Mouse (Mus musculus) CH12.LX (cell line): ENCODE measurements around the gene Arf3. TPM values are rescaled to one million over a fixed set of nuclear protein-coding genes. Genes with fewer than 3 reads are reported as not detected.

ENCODE experiments used
- DNase-seq: peaks from one replicate; pipeline ENCODE4 v3.0.0-alpha.2; 2013; ENCODE audit errors: extremely low read depth
- H3K27ac ChIP-seq: 2 replicates; pipeline ENCODE4 v1.5.1; 2012; ENCODE audit warnings: low read depth, mild to moderate bottlenecking, control low read depth, moderate library complexity; ENCODE audit not compliant: insufficient read depth
- H3K27me3 ChIP-seq: replicated peaks from 2 replicates; pipeline ENCODE3; 2012; ENCODE audit warnings: inconsistent platforms
- H3K36me3 ChIP-seq, 2 experiments: replicated peaks in 1 of 2; 2 replicates each; pipeline versions ENCODE3 to v1.6.1; 2012; ENCODE audit warnings: inconsistent platforms in 1 of 2, low read length in 1 of 2, mild to moderate bottlenecking in 1 of 2, mixed read lengths in 1 of 2, moderate library complexity in 1 of 2; ENCODE audit not compliant: control insufficient read depth in 1 of 2, insufficient read depth in 1 of 2
- H3K4me1 ChIP-seq, 2 experiments: 2 replicates each; pipeline ENCODE4 v1.6.1; 2012; ENCODE audit warnings: inconsistent platforms in 1 of 2, moderate library complexity in 1 of 2; ENCODE audit not compliant: insufficient read depth in 2 of 2, control insufficient read depth in 1 of 2
- H3K4me2 ChIP-seq: 2 replicates; pipeline ENCODE4 v1.6.1; 2012; ENCODE audit warnings: low read depth, mild to moderate bottlenecking, control low read depth; ENCODE audit not compliant: poor library complexity, insufficient read depth, severe bottlenecking
- H3K4me3 ChIP-seq, 3 experiments: fragments of 150-350 bp in 1 of 3; sonication (generic) in 1 of 3; replicated peaks in 1 of 3; 2 replicates each; pipeline versions ENCODE3 to v1.5.1; 2011 to 2012; ENCODE audit warnings: low read depth in 2 of 3, low read length in 2 of 3, mild to moderate bottlenecking in 2 of 3, moderate library complexity in 2 of 3, control low read depth in 1 of 3, improper control_type of control experiment in 1 of 3, inconsistent platforms in 1 of 3, mixed read lengths in 1 of 3; ENCODE audit not compliant: poor library complexity in 1 of 3
- H3K79me2 ChIP-seq: replicated peaks from 2 replicates; pipeline ENCODE4 v1.6.1; 2012; ENCODE audit warnings: mild to moderate bottlenecking, moderate library complexity; ENCODE audit not compliant: control insufficient read depth, poor library complexity, insufficient read depth, severe bottlenecking; ENCODE audit errors: extremely low read depth
- H3K9ac ChIP-seq: 2 replicates; pipeline ENCODE4 v1.6.1; 2012; ENCODE audit warnings: low read depth, mild to moderate bottlenecking, control low read depth, moderate library complexity; ENCODE audit not compliant: insufficient read depth
- H3K9me3 ChIP-seq: replicated peaks from 2 replicates; pipeline ENCODE3; 2012; ENCODE audit warnings: low read length, inconsistent platforms, mixed read lengths
- CHD1 ChIP-seq: IDR thresholded peaks from 2 replicates; pipeline ENCODE4 v1.6.1; 2012; ENCODE audit warnings: low read depth, low read length, improper control_type of control experiment, inconsistent platforms
- CTCF ChIP-seq, 2 experiments: IDR thresholded peaks in 1 of 2; conservative IDR thresholded peaks in 1 of 2; 2 replicates each; pipeline ENCODE4 v1.5.1; 2011 to 2012; ENCODE audit warnings: low read depth in 2 of 2, low read length in 2 of 2, improper control_type of control experiment in 1 of 2, inconsistent platforms in 1 of 2, mild to moderate bottlenecking in 1 of 2, moderate library complexity in 1 of 2
- E2F4 ChIP-seq: IDR thresholded peaks from 2 replicates; pipeline ENCODE4 v1.6.1; 2011; ENCODE audit warnings: low read depth, low read length, improper control_type of control experiment; ENCODE audit not compliant: insufficient replicate concordance
- ELF1 ChIP-seq: IDR thresholded peaks from 2 replicates; pipeline ENCODE4 v1.6.1; 2014; ENCODE audit warnings: low read depth, mild to moderate bottlenecking, inconsistent platforms, low read length, improper control_type of control experiment
- ETS1 ChIP-seq: conservative IDR thresholded peaks from 2 replicates; pipeline ENCODE4 v1.6.1; 2012; ENCODE audit warnings: low read depth, mild to moderate bottlenecking, inconsistent platforms, low read length, improper control_type of control experiment, moderate library complexity
- GABPA ChIP-seq: IDR thresholded peaks from 2 replicates; pipeline ENCODE4 v1.6.1; 2012; ENCODE audit warnings: low read depth, low read length, improper control_type of control experiment, inconsistent platforms; ENCODE audit not compliant: insufficient replicate concordance
- IRF4 ChIP-seq: IDR thresholded peaks from 2 replicates; pipeline ENCODE4 v1.6.1; 2014; ENCODE audit warnings: low read depth, mild to moderate bottlenecking, inconsistent platforms, low read length, improper control_type of control experiment
- JUN ChIP-seq: IDR thresholded peaks from 2 replicates; pipeline ENCODE4 v1.6.1; 2011; ENCODE audit warnings: low read depth, mild to moderate bottlenecking, low read length, improper control_type of control experiment, moderate library complexity; ENCODE audit not compliant: insufficient read depth
- KAT2A ChIP-seq: IDR thresholded peaks from 2 replicates; pipeline ENCODE4 v1.6.1; 2012; ENCODE audit warnings: low read length, improper control_type of control experiment, inconsistent platforms; ENCODE audit not compliant: insufficient replicate concordance
- MEF2A ChIP-seq: IDR thresholded peaks from 2 replicates; pipeline ENCODE4 v1.6.1; 2014; ENCODE audit warnings: low read depth, mild to moderate bottlenecking, inconsistent platforms, low read length, improper control_type of control experiment, borderline replicate concordance
- NELFE ChIP-seq: IDR thresholded peaks from 2 replicates; pipeline ENCODE4 v1.6.1; 2011; ENCODE audit warnings: low read depth, low read length, improper control_type of control experiment
- NRF1 ChIP-seq: IDR thresholded peaks from 2 replicates; pipeline ENCODE4 v1.6.1; 2014; ENCODE audit warnings: low read depth, mild to moderate bottlenecking, inconsistent platforms, low read length, improper control_type of control experiment, moderate library complexity
- PAX5 ChIP-seq: IDR thresholded peaks from 2 replicates; pipeline ENCODE4 v1.6.1; 2012; ENCODE audit warnings: low read length, inconsistent platforms, mixed read lengths
- POLR2A ChIP-seq: IDR thresholded peaks from 2 replicates; pipeline ENCODE4 v1.6.1; 2011; ENCODE audit warnings: low read depth, mild to moderate bottlenecking, improper control_type of control experiment, low read length
- POLR2AphosphoS2 ChIP-seq: IDR thresholded peaks from 2 replicates; pipeline ENCODE4 v1.6.1; 2011; ENCODE audit warnings: low read depth, low read length, improper control_type of control experiment
- RAD21 ChIP-seq: IDR thresholded peaks from 2 replicates; pipeline ENCODE4 v1.6.1; 2011; ENCODE audit warnings: low read depth, mild to moderate bottlenecking, low read length, improper control_type of control experiment, moderate library complexity
- SIN3A ChIP-seq: IDR thresholded peaks from 2 replicates; pipeline ENCODE4 v1.6.1; 2012; ENCODE audit warnings: low read length, improper control_type of control experiment, inconsistent platforms
- SMC3 ChIP-seq: IDR thresholded peaks from 2 replicates; pipeline ENCODE4 v1.6.1; 2011; ENCODE audit warnings: low read depth, low read length, improper control_type of control experiment
- TBP ChIP-seq: conservative IDR thresholded peaks from 2 replicates; pipeline ENCODE4 v1.6.1; 2011; ENCODE audit warnings: low read depth, low read length, improper control_type of control experiment
- UBTF ChIP-seq: IDR thresholded peaks from 2 replicates; pipeline ENCODE4 v1.6.1; 2012; ENCODE audit warnings: low read depth, mild to moderate bottlenecking, inconsistent platforms, low read length, improper control_type of control experiment, moderate library complexity
- ZMIZ1 ChIP-seq: IDR thresholded peaks from 2 replicates; pipeline ENCODE4 v1.6.1; 2012; ENCODE audit warnings: low read depth, mild to moderate bottlenecking, inconsistent platforms, low read length, improper control_type of control experiment
- ZNF384 ChIP-seq: IDR thresholded peaks from 2 replicates; pipeline ENCODE4 v1.6.1; 2012; ENCODE audit warnings: low read depth, low read length, improper control_type of control experiment, inconsistent platforms
- dilution Hi-C: fragments of 300-500 bp; cut with MboI; formaldehyde crosslinking; loops from 2 replicates; pipeline ENCODE4 v1.14.3; 2020; ENCODE audit warnings: low sequenced_read_pairs; ENCODE audit not compliant: extremely low pct_unique_long_range_greater_than_20kb, extremely low pct_ligation_motif_present
- in situ Hi-C: fragments of 300-500 bp; cut with MboI; formaldehyde crosslinking; loops from 3 replicates; pipeline ENCODE4 v1.14.3; 2019; ENCODE audit warnings: low sequenced_read_pairs, low pct_ligation_motif_present, low pct_unique_long_range_greater_than_20kb, mixed read lengths
- polyA plus RNA-seq: library from polyadenylated mRNA; unstranded; fragments of >175 nt; gene quantifications from 2 replicates; pipeline ENCODE4 v1.2.1, GENCODE M21; 2012; ENCODE audit warnings: low read depth; ENCODE audit not compliant: insufficient read length
- total RNA-seq, 2 experiments: library from RNA; depleted of rRNA; stranded (reverse); fragments of 300-350 nt in 1 of 2; fragments of >200 nt in 1 of 2; gene quantifications; 2 replicates each; pipeline ENCODE4 v1.2.3; 2012 to 2014

Gene Arf3
- total and polyA plus RNA-seq, 3 experiments, result 32.5 to 182 (median 41.0) TPM

DNA sequence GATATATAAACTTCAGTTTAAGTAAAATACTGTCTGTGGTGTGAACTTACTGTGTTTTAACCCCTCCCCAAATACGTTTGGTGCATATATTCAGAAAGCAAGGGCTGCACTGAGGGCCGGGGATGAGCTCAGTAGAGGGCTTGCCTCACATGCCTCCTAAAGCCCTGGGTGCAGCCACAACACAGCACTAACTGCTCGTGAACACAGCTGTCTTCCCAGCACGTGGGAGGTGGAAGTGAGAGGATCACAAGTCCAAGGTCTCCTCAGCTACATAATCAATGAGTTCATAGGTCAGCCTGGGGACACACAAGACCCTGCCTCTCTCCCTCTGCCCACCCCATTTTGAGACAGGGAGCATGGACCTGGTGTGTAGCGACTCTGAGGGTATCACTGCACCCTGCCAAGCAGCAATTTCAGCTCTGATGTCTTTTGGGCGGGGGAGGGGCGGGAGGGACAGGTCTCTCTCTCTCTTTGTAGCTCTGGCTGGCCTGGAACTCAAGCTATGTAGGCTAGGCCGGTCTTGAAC, 30.9 kb downstream of the Arf3 start:
- in situ Hi-C loops (no loop called here), dilution Hi-C loops (no loop called here)
- Histone ChIP-seq H3K27me3 (no peaks in the 10 kb centered on the region), H3K27ac (no peak overlapping the region), H3K4me2 (no peak overlapping the region), H3K4me1 (peaks cover 3 to 14% of the 10 kb centered on the region in 2 experiments), H3K9ac (no peak overlapping the region), H3K4me3 (no peak overlapping the region), H3K36me3 (peaks cover 21 to 37% of the 10 kb centered on the region in 2 experiments), H3K79me2 (no peaks in the 10 kb centered on the region), H3K9me3 (peaks cover 3% of the 10 kb centered on the region)
- TF ChIP-seq PAX5, result no peak
- TF ChIP-seq ZNF384, result no peak
- no peak for TF ChIP-seq POLR2AphosphoS2
- no peak for TF ChIP-seq ELF1
- no peak for TF ChIP-seq GABPA
- TF ChIP-seq RAD21, result no peak
- no peak for TF ChIP-seq MEF2A
- TF ChIP-seq NRF1, result no peak
- TF ChIP-seq POLR2A, result no peak
- no peak for TF ChIP-seq CHD1
- no peak for TF ChIP-seq CTCF (conservative IDR thresholded peaks at IDR 0.05 in 1 of 2, IDR thresholded peaks at IDR 0.05 in 1 of 2; ENCODE audit: low read depth in 2 of 2, low read length in 2 of 2)
- TF ChIP-seq IRF4, result no peak
- no peak for TF ChIP-seq SMC3
- no peak for TF ChIP-seq ZMIZ1
- TF ChIP-seq SIN3A, result no peak
- no peak for TF ChIP-seq TBP
- TF ChIP-seq KAT2A, result no peak
- no peak for TF ChIP-seq ETS1
- no peak for DNase-seq

DNA sequence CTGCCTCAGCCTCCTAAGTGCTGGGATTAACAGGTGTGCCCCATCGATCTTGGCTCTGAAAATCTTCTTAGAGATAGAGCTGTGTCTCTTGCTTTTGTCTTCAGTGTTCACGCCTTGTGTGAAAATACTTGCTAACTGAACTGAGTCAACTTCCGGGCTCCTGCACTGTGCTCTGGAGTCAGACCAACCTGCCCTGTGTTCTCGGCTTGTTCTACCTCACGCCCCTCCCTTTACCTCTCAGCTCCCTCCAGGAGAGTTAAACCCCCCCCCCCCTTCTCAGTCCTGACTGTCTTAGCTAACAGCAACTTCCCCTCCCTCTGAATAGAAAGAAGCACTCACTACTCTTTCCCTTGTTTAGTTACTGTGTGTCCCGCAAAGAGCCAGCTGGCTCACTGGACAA, 32.2 kb downstream of the Arf3 start:
- Histone ChIP-seq H3K36me3 (peaks cover 11 to 24% of the 10 kb centered on the region in 2 experiments), H3K27me3 (no peaks in the 10 kb centered on the region), H3K4me2 (no peak overlapping the region), H3K79me2 (no peaks in the 10 kb centered on the region), H3K9me3 (no peaks in the 10 kb centered on the region), H3K27ac (no peak overlapping the region), H3K4me1 (peaks cover 3 to 14% of the 10 kb centered on the region in 2 experiments), H3K4me3 (no peak overlapping the region), H3K9ac (no peak overlapping the region)
- no peak for DNase-seq
- in situ Hi-C loops (no loop called here), dilution Hi-C loops (no loop called here)
- TF ChIP-seq ETS1, result no peak
- no peak for TF ChIP-seq ELF1
- no peak for TF ChIP-seq E2F4
- no peak for TF ChIP-seq MEF2A
- TF ChIP-seq NELFE, result no peak
- TF ChIP-seq UBTF, result no peak
- no peak for TF ChIP-seq RAD21
- TF ChIP-seq JUN, result no peak
- no peak for TF ChIP-seq POLR2A
